Mouse (Mus musculus) right cerebral cortex, postnatal 10 days (tissue): ENCODE measurements around the gene Tmem120a.

Experiments
- DNase-seq, 2 experiments: peaks; one replicate each; pipeline ENCODE4 v3.0.0; 2021; ENCODE audit warnings: low spot score in 2 of 2

Tmem120a gene

DNA sequence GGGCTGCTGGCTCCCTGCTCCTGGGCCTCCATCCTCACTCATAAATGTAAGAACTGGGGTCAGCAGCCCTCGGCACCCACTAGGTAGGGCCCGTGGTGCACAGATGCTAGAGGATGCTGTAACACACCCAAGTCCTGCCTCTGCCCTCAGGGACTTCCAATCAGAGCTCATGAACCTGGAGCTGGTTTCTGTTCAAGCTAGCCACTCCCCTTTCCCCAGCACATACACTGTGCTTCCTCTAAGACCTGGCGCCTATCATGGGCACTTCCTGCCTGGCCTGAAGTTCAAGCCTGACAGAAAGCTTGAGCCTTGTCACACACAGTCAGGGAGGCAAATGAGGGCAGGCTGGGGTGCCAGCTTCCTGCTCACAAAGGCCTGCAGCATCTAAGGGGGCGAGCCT lies 11.2 kb downstream of the Tmem120a start:
- no peak for DNase-seq

DNA sequence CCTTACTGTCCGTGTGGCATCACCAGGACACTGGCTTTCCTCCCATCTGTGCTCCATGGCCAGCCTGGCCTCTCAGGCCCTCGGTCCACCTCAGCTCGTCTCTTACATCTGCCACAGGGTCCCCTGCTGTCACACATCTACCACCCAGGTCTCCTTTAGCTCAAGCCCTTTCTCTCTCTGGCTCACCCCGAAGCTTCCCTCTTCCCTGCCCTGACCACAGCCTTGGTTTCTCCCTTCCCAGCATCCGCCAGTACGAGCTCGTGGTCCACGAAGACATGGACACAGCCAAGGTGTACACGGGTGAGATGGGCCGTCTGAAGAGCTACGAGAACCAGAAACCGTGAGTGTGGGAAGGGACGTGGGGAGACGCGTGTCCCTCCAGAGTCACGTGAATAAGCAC lies 12.9 kb downstream of the Tmem120a start:
- DNase-seq = no peak

- DNase-seq = no peak
These were observed 13.3 kb downstream of the Tmem120a start for GRCm38 (mm10) chr5:135730916-135731315.

DNA sequence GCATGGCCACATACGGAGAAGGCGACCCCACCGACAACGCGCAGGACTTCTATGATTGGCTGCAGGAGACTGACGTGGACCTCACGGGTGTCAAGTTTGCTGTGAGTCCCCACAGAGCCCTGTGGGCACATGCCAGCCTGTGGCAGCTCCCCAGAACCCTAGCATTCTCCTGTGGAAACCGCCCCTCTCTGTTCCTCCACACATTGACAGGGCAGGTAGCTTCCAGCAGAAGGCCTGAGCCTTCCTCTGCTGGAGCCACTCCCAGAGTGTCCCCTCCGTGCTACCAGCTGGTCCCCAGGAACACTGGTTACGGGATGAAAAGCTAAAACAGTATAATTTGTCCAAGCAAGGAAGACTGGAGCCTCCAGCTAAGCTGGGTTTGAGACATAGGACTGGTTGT lies 14.0 kb downstream of the Tmem120a start:
- DNase-seq = no peak

DNA sequence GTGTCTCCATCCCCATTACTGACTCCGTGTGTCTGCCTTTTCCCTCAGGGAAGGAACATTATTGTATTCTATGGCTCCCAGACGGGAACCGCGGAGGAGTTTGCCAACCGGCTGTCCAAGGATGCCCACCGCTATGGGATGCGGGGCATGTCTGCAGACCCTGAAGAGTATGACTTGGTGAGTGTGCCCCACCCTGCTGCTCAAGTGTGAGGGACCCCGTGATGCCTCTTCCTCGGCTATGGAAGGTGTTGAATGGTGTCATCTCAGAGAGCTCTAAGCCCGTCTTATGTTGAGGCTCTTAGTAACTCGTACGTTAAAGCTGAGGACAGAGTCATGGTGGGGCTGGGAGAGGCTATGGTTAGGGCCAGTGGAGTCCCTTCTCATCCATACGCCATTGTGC lies 14.9 kb downstream of the Tmem120a start:
- no peak for DNase-seq

- no peak for DNase-seq
These were observed 15.9 kb downstream of the Tmem120a start for GRCm38 (mm10) chr5:135728361-135728760.

- no peak for DNase-seq
These were observed 16.4 kb downstream of the Tmem120a start for GRCm38 (mm10) chr5:135727871-135728270.

GRCm38 (mm10) chr5:135726641-135727346 lies 17.5 kb downstream of the Tmem120a start:
- no peak for DNase-seq

GRCm38 (mm10) chr5:135725991-135726390 lies 18.3 kb downstream of the Tmem120a start:
- DNase-seq = no peak

DNA sequence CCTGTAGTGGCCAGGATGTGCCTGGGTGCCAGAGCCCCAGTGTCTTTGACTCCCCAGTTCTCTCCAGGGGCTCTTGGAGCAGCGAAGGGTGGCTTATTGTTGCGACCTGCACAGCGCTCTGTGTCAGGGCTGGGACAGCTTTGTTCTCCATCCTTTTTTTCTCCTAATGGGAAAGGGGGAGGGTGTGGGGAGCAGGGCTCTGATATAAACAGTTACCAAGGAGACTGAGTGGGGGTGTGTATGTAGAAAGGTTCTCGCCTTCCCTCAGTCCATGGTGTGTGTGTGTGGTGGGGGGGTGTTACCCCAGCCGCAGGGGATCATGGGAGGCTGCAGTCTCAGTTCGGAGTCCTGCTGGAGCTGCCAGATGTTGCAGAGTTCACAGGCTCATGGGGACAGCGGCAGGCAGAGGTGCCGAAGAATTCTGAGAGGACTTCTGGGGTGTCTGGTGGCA lies 18.8 kb downstream of the Tmem120a start:
- DNase-seq = no peak

DNA sequence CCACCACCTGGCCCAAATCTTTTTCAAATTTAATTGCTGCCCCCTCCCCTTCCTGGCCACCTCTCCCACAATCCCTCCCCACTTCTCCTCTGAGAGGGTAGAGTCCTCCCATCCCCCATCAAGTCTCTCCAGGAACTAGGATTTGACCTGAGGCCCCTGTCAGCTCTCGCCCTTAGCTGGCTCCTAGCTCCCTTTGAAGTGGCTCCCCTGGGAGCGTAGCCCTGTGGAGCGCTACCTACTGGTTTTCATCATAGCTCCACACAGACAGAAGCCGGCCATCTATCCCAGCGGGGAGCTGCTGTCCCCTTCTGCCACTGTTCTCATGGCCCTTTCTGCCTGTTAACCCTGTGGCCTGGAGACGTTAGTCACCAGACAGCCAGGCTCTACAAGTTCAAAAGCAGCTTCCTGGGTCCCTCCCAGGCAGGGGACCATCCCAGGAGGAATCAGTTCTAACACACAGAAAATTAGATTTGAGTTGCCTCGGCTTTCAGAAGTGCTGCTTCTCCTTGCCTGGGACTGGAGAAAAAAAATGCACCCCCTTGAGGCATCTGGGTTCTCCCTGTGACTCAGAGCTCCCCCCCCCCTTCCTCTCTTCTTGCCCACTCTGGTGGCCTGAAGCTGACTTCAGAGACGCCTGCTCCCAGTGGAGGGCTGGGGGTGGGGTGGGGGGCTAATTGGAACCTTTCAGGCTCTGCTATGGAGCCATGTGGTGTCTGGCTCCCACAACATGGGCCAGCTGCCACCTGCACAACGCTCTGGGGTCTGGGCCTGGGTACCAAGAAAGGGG lies 19.5 kb downstream of the Tmem120a start:
- no peak for DNase-seq

GRCm38 (mm10) chr5:135723165-135723751 lies 21.0 kb downstream of the Tmem120a start:
- DNase-seq = no peak

DNA sequence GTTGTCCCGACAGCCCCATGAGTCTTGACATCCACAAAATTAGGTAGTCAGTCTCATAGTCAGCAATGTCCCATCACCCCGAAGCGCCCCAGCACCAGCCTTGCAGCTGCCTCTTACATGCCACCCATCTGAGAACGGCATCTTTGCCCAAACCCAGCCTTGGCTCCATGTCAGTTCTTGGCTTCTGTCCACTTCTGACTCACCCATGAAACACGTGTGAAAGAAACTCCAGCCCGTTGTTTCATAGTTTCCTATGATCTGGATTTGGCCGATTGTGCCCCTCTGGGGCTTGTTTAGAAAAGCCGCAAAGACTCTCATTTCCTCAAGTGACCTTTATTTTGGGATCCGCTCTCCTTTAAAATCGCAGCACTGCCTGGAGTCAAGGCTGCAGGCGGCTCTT lies 22.1 kb downstream of the Tmem120a start:
- peak; percentile 66 to 72 for DNase-seq

- DNase-seq = no peak
These were observed 23.2 kb downstream of the Tmem120a start for GRCm38 (mm10) chr5:135721076-135721475.

GRCm38 (mm10) chr5:135720121-135720520 lies 24.1 kb downstream of the Tmem120a start:
- no peak for DNase-seq

DNA sequence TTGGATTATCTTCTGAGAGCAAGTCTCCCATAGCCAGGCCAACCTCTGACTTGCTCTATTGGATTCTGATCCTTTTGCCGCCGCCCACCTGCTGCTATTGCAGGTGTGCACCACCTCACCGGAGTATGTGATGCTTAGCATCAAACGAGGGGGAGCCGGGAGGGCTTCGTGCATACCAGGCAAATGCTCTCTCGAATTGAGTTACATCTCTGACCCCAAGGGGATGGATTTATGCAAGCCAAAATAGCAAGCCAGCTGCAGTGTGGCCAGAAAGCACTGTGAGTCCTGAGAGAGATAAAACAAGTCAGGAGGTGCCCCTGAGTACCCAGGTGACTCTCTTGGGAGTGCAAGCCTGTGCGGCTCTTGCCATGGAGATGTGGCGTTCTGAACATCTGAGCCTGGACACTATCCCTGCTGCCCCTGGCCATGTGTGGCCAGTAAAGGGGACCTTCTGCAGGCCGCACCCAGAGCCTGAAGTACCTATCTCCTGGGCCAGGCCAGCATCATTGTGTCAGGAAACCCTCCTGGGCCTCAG lies 24.6 kb downstream of the Tmem120a start:
- no peak for DNase-seq

DNA sequence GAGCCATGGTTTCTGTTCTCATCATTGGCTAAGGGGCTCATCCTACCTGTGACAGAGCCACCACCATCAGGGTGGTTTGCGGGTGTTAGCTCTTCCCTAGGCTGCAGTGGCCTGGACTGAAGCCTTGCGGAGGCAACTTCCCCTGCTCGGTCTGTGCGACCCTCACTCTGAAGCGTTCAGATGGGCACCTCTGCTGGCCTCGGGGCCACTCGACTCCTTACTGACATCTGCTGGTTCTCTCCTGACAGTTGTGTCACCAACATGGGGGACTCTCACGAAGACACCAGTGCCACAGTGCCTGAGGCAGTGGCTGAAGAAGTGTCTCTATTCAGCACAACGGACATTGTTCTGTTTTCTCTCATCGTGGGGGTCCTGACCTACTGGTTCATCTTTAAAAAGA lies 28.6 kb downstream of the Tmem120a start:
- DNase-seq = no peak

- peak; percentile 79 to 83 for DNase-seq
These were observed 30.6 kb downstream of the Tmem120a start for GRCm38 (mm10) chr5:135713441-135714218.

DNA sequence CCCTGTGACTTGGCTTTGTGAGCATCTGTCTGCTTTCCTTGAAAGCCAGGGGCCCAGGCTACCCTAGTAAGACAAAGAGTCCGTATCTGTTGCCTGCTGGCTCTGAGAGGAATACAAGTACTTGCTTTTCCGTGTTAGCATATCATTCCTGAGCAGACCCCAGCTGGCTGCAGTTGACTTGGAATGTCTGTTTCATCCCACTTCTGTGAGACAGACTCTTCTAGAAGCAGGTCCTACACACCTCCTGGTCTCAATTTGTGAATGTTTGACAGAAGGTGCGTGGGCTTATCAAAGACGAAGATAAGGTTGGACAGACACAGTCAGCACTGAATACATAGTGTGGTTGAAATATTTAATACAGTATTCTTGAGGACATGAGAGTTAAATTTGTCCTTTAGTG lies 31.4 kb downstream of the Tmem120a start:
- peak; percentile 63 to 84 for DNase-seq

GRCm38 (mm10) chr5:135711582-135712355 lies 32.5 kb downstream of the Tmem120a start:
- DNase-seq = no peak
